In genomic region chr8:12671473-12672055, GRCm38 (mm10) we compare ENCODE assay signal across 8 mouse cellular contexts. TPM values are rescaled to one million over a fixed set of nuclear protein-coding genes. Genes with fewer than 3 reads are reported as not detected.
DNase-seq lines count a peak whose midpoint lies in the region; TF ChIP-seq lines count a peak whose summit lies in the region.

No protein-coding gene starts in this region.

- under 1% methylated on average over 38 of the region's 38 CpGs for WGBS in thymus, adult 2 months
- WGBS in macrophage (ENCODE audit: missing documents): under 1% methylated on average over 37 of the region's 38 CpGs

- H3K27me3 ChIP-seq in thymus, adult 2 months (ENCODE audit: control insufficient read depth, insufficient read depth, low read length): no peaks in the 10 kb centered on the region

- intact Hi-C loops in gastrocnemius, postnatal 14 days (cut with DNase I; ENCODE audit: low total_unique reads): loop anchor here (10.0 kb wide), 1 partner anchor 143 kb away; no protein-coding TSS in a partner anchor
- intact Hi-C loops in heart, postnatal 25 days (cut with DNase I): no loop called here

- peaks cover 6% of the 10 kb centered on the region; the same call in 1 of the 2 replicates for H3K4me1 ChIP-seq in thymus, adult 2 months (replicated peaks; ENCODE audit: control insufficient read depth, insufficient read depth, low read length)

- peak overlapping the region; percentile 65 for H3K4me3 ChIP-seq in thymus, adult 2 months (ENCODE audit: control insufficient read depth, insufficient read depth, low read length)
- H3K4me3 ChIP-seq in macrophage (ENCODE audit: inconsistent target): peak overlapping the region; percentile 82

- no peak for TF ChIP-seq CTCF in thymus, adult 2 months (IDR thresholded peaks at IDR 0.05; ENCODE audit: borderline replicate concordance, control insufficient read depth, extremely low read depth, insufficient read depth, low read length, poor library complexity)

- H3K79me2 ChIP-seq in macrophage (ENCODE audit: inconsistent target): peaks cover 52% of the 10 kb centered on the region

- TF ChIP-seq POLR2A in thymus, adult 2 months (IDR thresholded peaks at IDR 0.05; ENCODE audit: control insufficient read depth, extremely low read depth, insufficient read depth, low read length, poor library complexity): no peak

- H3K36me3 ChIP-seq in thymus, adult 2 months (ENCODE audit: control insufficient read depth, insufficient read depth, low read length): no peaks in the 10 kb centered on the region
- H3K36me3 ChIP-seq in macrophage (ENCODE audit: inconsistent target): no peaks in the 10 kb centered on the region

- no peak overlapping the region for H3K27ac ChIP-seq in thymus, adult 2 months (ENCODE audit: control insufficient read depth, insufficient read depth, low read length)
- no peak overlapping the region for H3K27ac ChIP-seq in macrophage

- DNase-seq in gastrocnemius, adult 18-20 months (ENCODE audit: low spot score): peak; percentile 2
- no peak for DNase-seq in gastrocnemius, postnatal 14 days
- no peak for DNase-seq in thymus, adult 2 months
- no peak for DNase-seq in thymus, postnatal 14 days
- DNase-seq in heart, postnatal 25 days (ENCODE audit: low spot score): peak; percentile 3
- no peak for DNase-seq in MN1 (ENCODE audit: low spot score)
- DNase-seq in adrenal gland, postnatal 14 days: no peak

RNA-seq across cellular contexts. Expression of gene Tubgcp3, which starts 0.5 kb away (rescaled TPM):
- total RNA-seq in gastrocnemius, adult 18-20 months (2021): 1 to 10 TPM; 7.8 to 8.1 TPM
- 1 to 10 TPM; 8.9 to 9.5 TPM for total RNA-seq in gastrocnemius, postnatal 14 days (2021)
- 114 and 116 TPM in 2 replicates for polyA plus RNA-seq in thymus, adult 2 months (2012; rRNA removed)
- total RNA-seq in heart, postnatal 25 days (2021): 10 to 100 TPM; 11.1 to 12.6 TPM
- 100 to 1,000 TPM in 21 of 26 experiments, 10 to 100 TPM in 5; 91.0 to 149 (median 113) TPM for total RNA-seq in macrophage (2018; cell fraction: chromatin; rRNA removed)
- 10 to 100 TPM; 10.5 to 19.5 (median 14.1) TPM for total RNA-seq in macrophage (2018; cell fraction: cytosol; rRNA removed)
- 100 to 1,000 TPM in 2 of 26 experiments, 10 to 100 TPM in 24; 39.0 to 107 (median 68.9) TPM for total RNA-seq in macrophage (2018; cell fraction: nucleus; rRNA removed)
- polyA plus RNA-seq in macrophage (2018): 19.7 to 21.8 TPM (median 20.3 TPM) in 3 replicates
- 31.8 and 38.9 TPM in 2 replicates for total RNA-seq in adrenal gland, postnatal 14 days (2021)

Comparison
In these comparisons a context has a peak if more than half of its experiments do, and no peak if none do; other contexts are left out.
1. DNase-seq: peak in gastrocnemius, adult 18-20 months (single experiment) and heart, postnatal 25 days (single experiment); none in gastrocnemius, postnatal 14 days (single experiment), thymus, adult 2 months (single experiment), thymus, postnatal 14 days (single experiment), MN1 (single experiment) and adrenal gland, postnatal 14 days (single experiment).